Mouse (Mus musculus): Measurements from ENCODE around the gene Cmc4. TPM values are rescaled to one million over a fixed set of nuclear protein-coding genes. Genes with fewer than 3 reads are reported as not detected.

The Cmc4 gene
- 24.1 and 25.9 TPM in 2 replicates for polyA plus RNA-seq (2021; fragmentation: Nextera tagmentation)
- long read RNA-seq, experiment 1, partial matches to known transcripts = 0 of 8 reads
- long read RNA-seq, experiment 1, other reads (novel, unspliced or antisense) = 2 of 8 reads
- long read RNA-seq, experiment 2, transcript Cmc4-201 (3 exons, 992 nt) = major isoform, 5 of 12 reads
- long read RNA-seq, experiment 2, partial matches to known transcripts = 1 of 12 reads
- long read RNA-seq, experiment 2, other reads (novel, unspliced or antisense) = 6 of 12 reads

GRCm38 (mm10) chrX:75415936-75416785, at the start of gene Cmc4, which contains the start of the genes Mtcp1 and Brcc3:
TSS of gene Cmc4 (minus strand) at chrX:75416584.
TSS of gene Mtcp1 (minus strand) at chrX:75416588.
TSS of gene Brcc3 (plus strand) at chrX:75416628.

GRCm38 (mm10) chrX:75382195-75382771, 34.1 kb downstream of the Cmc4 start, which contains the start of the genes Fundc2 and F8:
TSS of gene Fundc2 (plus strand) at chrX:75382399.
TSS of gene F8 (minus strand) at chrX:75382615.

Other genes starting within 250 kb of the Cmc4 start
- gene Fundc2, start 34.2 kb downstream of the Cmc4 start, polyA plus RNA-seq (2021; fragmentation: Nextera tagmentation) = 31.9 and 34.2 TPM in 2 replicates
- 0.98 and 1.5 TPM in 2 replicates for gene F8, start 34.0 kb downstream of the Cmc4 start, polyA plus RNA-seq (2021; fragmentation: Nextera tagmentation)
- gene Mtcp1, start within 50 bp of the Cmc4 start, polyA plus RNA-seq (2021; fragmentation: Nextera tagmentation) = 1.4 TPM in 2 replicates
- gene Brcc3, start within 50 bp of the Cmc4 start, polyA plus RNA-seq (2021; fragmentation: Nextera tagmentation) = 62.0 and 81.2 TPM in 2 replicates
- 115 and 118 TPM in 2 replicates for gene Vbp1, start 97.7 kb upstream of the Cmc4 start, polyA plus RNA-seq (2021; fragmentation: Nextera tagmentation)
- gene Rab39b, start 161.6 kb upstream of the Cmc4 start, polyA plus RNA-seq (2021; fragmentation: Nextera tagmentation) = 25.1 and 29.1 TPM in 2 replicates

Data from left cerebral cortex, adult 6 months (tissue).